In the genomic region with DNA sequence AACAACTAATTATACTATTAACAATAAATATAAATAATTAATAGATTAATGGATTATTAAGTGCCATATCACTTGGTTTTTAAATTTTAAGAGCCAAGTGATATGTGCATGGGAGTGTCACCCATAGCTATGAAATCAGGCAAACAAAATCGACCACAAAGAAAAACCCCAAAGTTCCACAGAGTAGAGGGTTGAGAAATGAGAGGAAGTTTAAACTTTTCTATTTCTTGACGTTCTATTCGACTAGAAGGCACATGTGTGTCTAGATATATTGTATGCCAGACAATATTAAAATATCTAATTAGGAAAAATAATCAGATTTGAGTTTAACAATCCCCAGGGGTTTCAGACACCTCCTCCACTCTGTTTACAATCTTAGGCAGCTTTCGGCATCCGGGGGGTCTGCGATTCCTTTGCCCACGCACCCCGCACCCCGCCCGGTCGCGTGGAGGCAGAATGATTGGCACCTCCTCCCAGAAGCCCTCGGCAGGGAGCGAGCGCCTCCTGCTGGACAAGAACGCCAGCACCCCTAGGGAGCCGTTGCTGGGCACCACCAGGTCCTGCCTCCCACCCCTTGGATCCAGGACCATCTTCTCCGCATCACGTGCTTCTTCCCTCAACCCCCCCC, we compare ENCODE assay signal across 8 mouse cellular contexts. TPM values are rescaled to one million over a fixed set of nuclear protein-coding genes. Genes with fewer than 3 reads are reported as not detected.
A peak's percentile ranks its signal among the peaks of the same experiment; 100 is the strongest.
DNase-seq lines count a peak whose midpoint lies in the region; ATAC-seq and TF ChIP-seq lines count a peak whose summit lies in the region.

No protein-coding gene starts in this region.

- H3K36me3 ChIP-seq in hindbrain, embryonic 14.5 days (replicated peaks; ENCODE audit: control insufficient read depth, insufficient read depth), result no peaks in the 10 kb centered on the region

- TF ChIP-seq CTCF in Patski (IDR thresholded peaks at IDR 0.05), result peak; percentile 85

- H3K27me3 ChIP-seq in Patski, result no peaks in the 10 kb centered on the region
- no peaks in the 10 kb centered on the region for H3K27me3 ChIP-seq in hindbrain, embryonic 14.5 days (ENCODE audit: control insufficient read depth, insufficient read depth, low read length)

- DNase-seq in Patski (ENCODE audit: low read depth, low spot score), result no peak
- peak; percentile 87 to 89 for DNase-seq in cerebellum, postnatal 10 days
- peak; percentile 67 to 73 for DNase-seq in frontal cortex, postnatal 25 days (ENCODE audit: low spot score in 2 of 2)
- peak; percentile 63 for DNase-seq in hindbrain, embryonic 14.5 days (ENCODE audit: low spot score)
- DNase-seq in layer of hippocampus, postnatal 25 days (ENCODE audit: extremely low spot score in 1 of 2, low spot score in 1 of 2), result peak; percentile 86 to 98
- peak; percentile 81 to 91 for DNase-seq in lung, postnatal 4 days
- peak; percentile 74 to 84 for DNase-seq in right cerebral cortex, adult 2 months (ENCODE audit: low spot score in 2 of 2)
- peak; percentile 88 for DNase-seq in urinary bladder, postnatal 14 days (ENCODE audit: low spot score)

- POLR2A ChIA-PET in Patski (lab: Charles Lee), result interaction anchor here (0.6 kb wide), 1 partner anchor 135 kb away, joined by 3 read pairs; no protein-coding TSS in a partner anchor

- in situ Hi-C loops in Patski (cut with MboI; ENCODE audit: low pct_unique_long_range_greater_than_20kb), result no loop called here

- no peak overlapping the region for H3K9ac ChIP-seq in hindbrain, embryonic 14.5 days

- no peak overlapping the region for H3K27ac ChIP-seq in hindbrain, embryonic 14.5 days

- H3K9me3 ChIP-seq in hindbrain, embryonic 14.5 days (ENCODE audit: control insufficient read depth, low read length), result no peaks in the 10 kb centered on the region

- H3K4me2 ChIP-seq in hindbrain, embryonic 14.5 days (replicated peaks), result peak overlapping the region; percentile 30

- WGBS in hindbrain, embryonic 14.5 days, result 8% methylated on average over 19 of the region's 19 CpGs

- H3K4me1 ChIP-seq in hindbrain, embryonic 14.5 days (replicated peaks; ENCODE audit: control insufficient read depth, insufficient read depth, low read length), result 0 out of 2 replicates have a peak, but pooled peaks cover 4% of the 10 kb centered on the region

- H3K4me3 ChIP-seq in hindbrain, embryonic 14.5 days (replicated peaks; ENCODE audit: low read length), result no peak overlapping the region

- ATAC-seq in Patski, result no peak
- ATAC-seq in hindbrain, embryonic 14.5 days (ENCODE audit: low FRiP score), result no peak

- CTCF ChIA-PET in Patski (lab: Charles Lee), result interaction anchor here (0.8 to 1.7 kb wide), 5 partner anchors 11 to 150 kb away, joined by 3 to 5 read pairs (median 4); no protein-coding TSS in a partner anchor

RNA-seq across cellular contexts. Expression of a gene that starts 0.8 kb away (rescaled TPM):
- 0.03 TPM for polyA plus RNA-seq in Patski (2021)
- not detected in 2 replicates for polyA plus RNA-seq in hindbrain, embryonic 14.5 days (2014; fragmentation: Nextera tagmentation; extraction: Ambion mirVana)
- under 1 TPM; 0.30 to 0.35 TPM for total RNA-seq in layer of hippocampus, postnatal 25 days (2021)

RNA-seq across cellular contexts. Expression of a gene that starts 56.4 kb away (rescaled TPM):
- polyA plus RNA-seq in Patski (2021), result 3.4 TPM
- 16.9 and 19.0 TPM in 2 replicates for polyA plus RNA-seq in hindbrain, embryonic 14.5 days (2014; fragmentation: Nextera tagmentation; extraction: Ambion mirVana)
- 100 to 1,000 TPM; 516 to 583 TPM for total RNA-seq in layer of hippocampus, postnatal 25 days (2021)
